Mouse (Mus musculus) stomach, postnatal 0 days (tissue): ENCODE results near the gene Tmem129. TPM values are rescaled to one million over a fixed set of nuclear protein-coding genes. Genes with fewer than 3 reads are reported as not detected.

Experiments
- ATAC-seq: fragments of 200-750 bp; cut with Nextera tagmentation; 2 replicates; pipeline ENCODE4 v1.8.0; 2017; ENCODE audit not compliant: low FRiP score, low TSS enrichment
- DNase-seq: peaks from one replicate; pipeline ENCODE4 v3.0.0-alpha.2; 2016; ENCODE audit warnings: low spot score
- H3K27ac ChIP-seq: fragments of 300-500 bp; sonication (generic); replicated peaks from 2 replicates; pipeline ENCODE4 v1.5.1; 2014; ENCODE audit warnings: mild to moderate bottlenecking, control low read depth
- H3K27me3 ChIP-seq: fragments of 300-500 bp; sonication (generic); 2 replicates; pipeline ENCODE4 v1.6.1; 2014; ENCODE audit warnings: low read length; ENCODE audit not compliant: control insufficient read depth, insufficient read depth
- H3K36me3 ChIP-seq: fragments of 300-500 bp; sonication (generic); 2 replicates; pipeline ENCODE4 v1.6.1; 2014; ENCODE audit warnings: low read length, mixed read lengths; ENCODE audit not compliant: control insufficient read depth, insufficient read depth
- H3K4me1 ChIP-seq: fragments of 300-500 bp; sonication (generic); replicated peaks from 2 replicates; pipeline ENCODE4 v1.6.1; 2014; ENCODE audit warnings: antibody characterized with exemption; ENCODE audit not compliant: control insufficient read depth, insufficient read depth
- H3K4me2 ChIP-seq: fragments of 300-500 bp; sonication (generic); replicated peaks from 2 replicates; pipeline ENCODE4 v1.6.1; 2014; ENCODE audit warnings: low read depth, mild to moderate bottlenecking, control low read depth, moderate library complexity
- H3K4me3 ChIP-seq: fragments of 300-500 bp; sonication (generic); 2 replicates; pipeline ENCODE4 v1.5.1; 2014; ENCODE audit warnings: low read depth, low read length, control low read depth
- H3K9ac ChIP-seq: fragments of 300-500 bp; sonication (generic); 2 replicates; pipeline ENCODE4 v1.6.1; 2014; ENCODE audit warnings: mild to moderate bottlenecking, low read length, control low read depth, mixed read lengths
- H3K9me3 ChIP-seq: fragments of 300-500 bp; sonication (generic); 2 replicates; pipeline ENCODE4 v1.6.1; 2016; ENCODE audit warnings: low read length; ENCODE audit not compliant: control insufficient read depth
- CTCF ChIP-seq: IDR thresholded peaks from 2 replicates; pipeline ENCODE4 v1.5.1; 2016; ENCODE audit warnings: antibody characterized with exemption, low read depth, mild to moderate bottlenecking, moderate library complexity
- EP300 ChIP-seq: optimal IDR thresholded peaks from 2 replicates; pipeline ENCODE3; 2016; ENCODE audit warnings: antibody characterized with exemption
- WGBS: fragments of 180-500 bp; shearing (Covaris S2); extraction: QIAGEN DNeasy Blood & Tissue Kit; methylation state at CpG from one replicate; pipeline ENCODE4 v1.1.7; 2014; 5-methylcytosine and 5-hydroxymethylcytosine counted together
- polyA plus RNA-seq: library from polyadenylated mRNA; unstranded; fragments of >200 nt; fragmentation: Nextera tagmentation; extraction: Ambion mirVana; gene quantifications from 2 replicates; pipeline ENCODE4 v1.2.1, GENCODE M21; 2015

Tmem129 gene
- polyA plus RNA-seq, 1 experiment from 2014 or later: 16.7 TPM

GRCm38 (mm10) chr5:33606631-33607030 is 51.6 kb downstream of the Tmem129 start:
- Histone ChIP-seq H3K4me1 (no peaks in the 10 kb centered on the region), H3K4me3 (no peak overlapping the region), H3K36me3 (peaks cover 11% of the 10 kb centered on the region), H3K4me2 (no peak overlapping the region), H3K9ac (no peak overlapping the region; the same call in 1 of the 2 replicates), H3K27me3 (no peaks in the 10 kb centered on the region), H3K9me3 (no peaks in the 10 kb centered on the region), H3K27ac (no peak overlapping the region)
- no peak for ATAC-seq
- no peak for DNase-seq
- WGBS: 74% methylated on average over 7 of the region's 7 CpGs
- TF ChIP-seq EP300 (no peak), CTCF (no peak)

DNA sequence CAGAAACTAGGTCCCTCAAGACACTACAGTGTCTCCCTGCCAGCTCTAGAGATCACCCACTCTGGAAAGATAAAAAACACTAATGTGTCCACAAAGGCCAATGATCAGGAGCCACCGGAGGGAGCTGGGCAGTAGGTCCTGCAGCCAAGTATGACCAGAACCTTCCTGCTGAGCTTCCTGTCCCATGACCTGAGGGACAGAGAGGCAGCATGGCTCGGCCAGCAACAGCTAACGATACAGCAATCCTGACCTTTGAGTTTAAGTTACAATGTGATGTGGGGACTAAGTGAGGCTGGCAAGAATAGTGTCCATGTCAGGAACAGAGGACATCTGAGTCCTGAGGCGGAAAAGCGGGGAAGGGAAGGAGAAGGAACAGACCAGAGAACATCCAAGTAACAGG is 52.9 kb downstream of the Tmem129 start:
- Histone ChIP-seq H3K9ac (no peak overlapping the region), H3K9me3 (no peaks in the 10 kb centered on the region), H3K27me3 (no peaks in the 10 kb centered on the region), H3K4me1 (no peaks in the 10 kb centered on the region), H3K36me3 (peaks cover 11% of the 10 kb centered on the region), H3K4me3 (no peak overlapping the region), H3K4me2 (no peak overlapping the region), H3K27ac (no peak overlapping the region)
- DNase-seq: no peak
- no peak for ATAC-seq
- TF ChIP-seq CTCF (no peak), EP300 (no peak)
- WGBS: 86% methylated on average over 5 of the region's 5 CpGs

Other genes starting within 250 kb of the Tmem129 start
- gene Nkx1-1, start 224.4 kb downstream of the Tmem129 start, polyA plus RNA-seq: not detected in 2 replicates
- gene Fam53a, start 28.8 kb downstream of the Tmem129 start, polyA plus RNA-seq: 44.9 and 45.0 TPM in 2 replicates
- gene Gm9903, start 28.5 kb downstream of the Tmem129 start, polyA plus RNA-seq: 0.25 and 0.42 TPM in 2 replicates
- 84.0 and 87.3 TPM in 2 replicates for gene Slbp, start 5.8 kb downstream of the Tmem129 start, polyA plus RNA-seq
- gene Tacc3, start 288 bp downstream of the Tmem129 start, polyA plus RNA-seq: 33.8 and 44.0 TPM in 2 replicates
- gene Fgfr3, start 63.3 kb upstream of the Tmem129 start, polyA plus RNA-seq: 17.4 and 19.3 TPM in 2 replicates
- 39.5 and 42.6 TPM in 2 replicates for gene Letm1, start 124.4 kb upstream of the Tmem129 start, polyA plus RNA-seq
- 8.5 and 10.3 TPM in 2 replicates for gene Nsd2, start 162.3 kb upstream of the Tmem129 start, polyA plus RNA-seq